Mouse (Mus musculus) embryonic fibroblast, embryonic 13.5 days (primary cell): Measurements from ENCODE around the gene Il2rb. TPM values are rescaled to one million over a fixed set of nuclear protein-coding genes. Genes with fewer than 3 reads are reported as not detected.

Experiments used
- H3K27ac ChIP-seq: 2 replicates; pipeline ENCODE4 v1.5.1; 2012; ENCODE audit warnings: low read length, control low read depth, inconsistent platforms; ENCODE audit not compliant: insufficient read depth
- H3K4me1 ChIP-seq: 2 replicates; pipeline ENCODE4 v1.6.1; 2011; ENCODE audit warnings: low read length; ENCODE audit not compliant: control insufficient read depth, insufficient read depth
- H3K4me3 ChIP-seq: 2 replicates; pipeline ENCODE4 v1.5.1; 2011; ENCODE audit warnings: mild to moderate bottlenecking, control low read depth, low read length; ENCODE audit not compliant: insufficient read depth
- CTCF ChIP-seq: IDR thresholded peaks from 2 replicates; pipeline ENCODE4 v1.5.1; 2011; ENCODE audit warnings: mild to moderate bottlenecking, control low read depth, low read length, moderate library complexity, borderline replicate concordance; ENCODE audit not compliant: insufficient read depth
- POLR2A ChIP-seq: IDR thresholded peaks from 2 replicates; pipeline ENCODE4 v1.6.1; 2011; ENCODE audit warnings: low read depth, mild to moderate bottlenecking, control low read depth, low read length, moderate library complexity
- polyA plus RNA-seq: library from polyadenylated mRNA; stranded (reverse); fragments of >200 nt; gene quantifications from 2 replicates; pipeline ENCODE4 v1.2.4, GENCODE M21; 2011; ENCODE audit warnings: low read depth; ENCODE audit not compliant: missing spikeins, insufficient read length

Il2rb gene
- polyA plus RNA-seq, 1 experiment, result not detected

DNA sequence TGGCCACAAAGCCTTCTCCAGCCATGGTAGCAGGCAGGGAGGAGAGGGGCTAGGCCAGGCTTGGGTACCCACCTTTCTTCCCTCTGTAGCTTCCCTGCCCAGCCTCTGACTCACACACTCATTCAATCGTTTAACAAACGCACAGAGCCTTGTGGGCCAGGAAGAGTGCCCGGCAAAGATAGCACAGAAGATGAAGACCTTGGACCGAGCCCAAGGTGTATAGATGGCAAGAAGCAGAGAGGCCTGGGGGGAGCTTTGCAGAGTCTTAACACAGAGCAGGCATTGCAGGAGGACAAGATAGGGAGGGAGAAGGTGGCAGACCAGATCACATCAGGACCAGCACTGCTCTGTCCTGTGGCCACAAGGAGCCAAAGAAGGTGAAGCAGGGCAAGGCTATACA is 39.9 kb downstream of the Il2rb start:
- H3K27ac ChIP-seq, result no peak overlapping the region
- TF ChIP-seq CTCF (no peak), POLR2A (no peak)
- H3K4me1 ChIP-seq, result peaks cover 3% of the 10 kb centered on the region; the same call in 1 of the 2 replicates
- H3K4me3 ChIP-seq, result no peak overlapping the region

DNA sequence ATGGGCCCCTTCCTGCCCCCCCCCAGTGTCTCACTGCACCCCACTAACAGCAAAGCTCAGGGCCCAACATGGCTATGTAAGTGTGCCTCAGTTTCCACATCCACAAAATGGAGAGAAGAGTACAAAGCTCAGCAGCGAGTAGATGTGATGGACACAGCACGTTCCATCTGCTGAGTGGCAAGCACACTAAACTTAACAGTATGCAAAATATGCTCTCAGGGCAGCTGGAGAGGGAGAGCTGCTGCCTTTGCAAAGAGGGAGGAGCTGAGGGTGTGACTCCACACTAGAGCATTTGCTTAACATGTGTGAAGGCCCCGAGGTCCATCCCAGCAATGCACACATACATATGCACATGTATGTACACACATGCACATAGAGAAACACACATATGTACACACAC is 42.1 kb downstream of the Il2rb start:
- no peak for TF ChIP-seq POLR2A
- H3K4me3 ChIP-seq, result no peak overlapping the region
- H3K27ac ChIP-seq, result no peak overlapping the region
- H3K4me1 ChIP-seq, result peaks cover 9% of the 10 kb centered on the region; the same call in 1 of the 2 replicates

DNA sequence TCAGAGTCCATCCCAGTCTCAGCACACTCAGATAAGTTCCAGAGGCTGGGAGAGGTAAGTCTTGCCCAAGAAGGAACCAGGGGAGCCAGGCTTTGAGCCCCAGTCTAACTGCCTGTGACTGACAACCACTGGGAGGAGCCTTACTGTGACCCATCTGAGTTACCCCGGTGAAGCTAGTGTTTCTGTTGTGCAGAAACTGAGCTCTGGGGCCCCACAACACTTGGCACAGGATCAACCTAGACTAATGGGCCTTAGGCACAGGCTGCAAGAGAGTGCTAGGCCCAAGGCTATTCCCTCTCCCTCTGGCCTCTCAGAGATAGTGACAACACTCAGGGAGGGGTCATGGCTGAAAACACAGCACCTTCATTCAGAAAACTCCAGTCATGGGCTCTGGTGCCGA is 43.9 kb downstream of the Il2rb start:
- H3K27ac ChIP-seq, result peak overlapping the region; percentile 88; the same call in 1 of the 2 replicates
- TF ChIP-seq POLR2A (no peak), CTCF (no peak)
- H3K4me3 ChIP-seq, result no peak overlapping the region

DNA sequence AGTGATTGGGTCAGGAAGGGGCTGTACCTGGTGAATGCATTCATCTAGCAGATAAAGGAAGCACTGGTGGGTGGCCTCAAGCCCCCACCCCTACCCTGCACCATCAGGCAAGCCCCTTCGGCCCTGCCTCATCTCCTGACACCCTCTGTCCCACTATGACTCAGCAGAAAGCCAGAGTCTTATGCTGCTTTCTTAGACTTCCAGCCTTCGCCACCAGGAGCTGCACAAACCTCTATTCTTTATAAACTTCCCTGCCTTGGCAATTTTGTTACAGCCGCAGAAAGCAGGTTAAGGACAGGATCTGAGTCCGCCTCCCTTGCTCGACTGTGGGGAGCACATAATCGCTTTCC is 44.7 kb downstream of the Il2rb start:
- no peak overlapping the region for H3K4me3 ChIP-seq
- peak overlapping the region; percentile 88 for H3K27ac ChIP-seq
- no peak for TF ChIP-seq POLR2A
- no peak for TF ChIP-seq CTCF
- peaks cover 9% of the 10 kb centered on the region; the same call in 1 of the 2 replicates for H3K4me1 ChIP-seq

More for the DNA sequence above, 43.9 kb downstream of the Il2rb start:
- peaks cover 9% of the 10 kb centered on the region; the same call in 1 of the 2 replicates for H3K4me1 ChIP-seq

DNA sequence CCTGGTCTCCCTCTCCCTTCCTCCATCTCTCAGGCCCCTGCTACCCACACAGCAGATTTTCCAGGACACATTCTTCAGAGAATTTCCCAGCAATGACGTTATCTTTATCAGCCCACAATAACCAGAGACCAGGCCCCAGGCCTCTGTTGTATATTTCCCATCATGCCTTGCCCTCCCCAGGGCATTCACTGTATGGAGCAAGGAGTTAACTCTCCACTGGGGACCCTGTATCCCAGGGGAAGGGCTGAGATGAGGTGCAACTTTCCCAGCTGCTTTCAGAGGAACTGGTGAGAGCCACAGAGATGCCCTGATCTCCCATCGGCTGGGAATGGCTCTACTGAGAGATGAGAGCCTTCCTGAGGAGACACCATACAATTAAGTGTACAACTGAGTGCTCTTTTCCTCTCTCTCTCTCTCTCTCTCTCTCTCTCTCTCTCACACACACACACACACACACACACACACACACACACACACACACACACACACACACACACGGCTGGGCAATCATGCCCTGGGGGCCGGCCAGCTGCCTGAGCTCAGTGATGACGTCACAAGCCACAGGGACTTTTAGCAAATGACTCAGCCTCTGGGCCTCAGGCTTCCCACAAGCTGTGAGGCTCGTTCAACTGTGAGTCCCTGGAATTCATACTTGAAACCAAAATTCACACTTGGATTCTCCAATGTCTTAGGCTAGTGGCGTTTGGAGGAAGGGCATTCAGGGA is 45.2 kb downstream of the Il2rb start:
- Histone ChIP-seq H3K4me3 (no peak overlapping the region), H3K4me1 (peaks cover 9% of the 10 kb centered on the region; the same call in 1 of the 2 replicates), H3K27ac (peak overlapping the region; percentile 91)
- TF ChIP-seq POLR2A, result 0 out of 2 replicates have a peak, but pooled peaks have one; percentile 14
- TF ChIP-seq CTCF, result no peak

- Histone ChIP-seq H3K27ac (peak overlapping the region; percentile 91), H3K4me1 (peaks cover 9% of the 10 kb centered on the region; the same call in 1 of the 2 replicates), H3K4me3 (no peak overlapping the region)
- TF ChIP-seq CTCF, result no peak
- no peak for TF ChIP-seq POLR2A
Measured at GRCm38 (mm10) chr15:78449131-78449530, 45.9 kb downstream of the Il2rb start.

DNA sequence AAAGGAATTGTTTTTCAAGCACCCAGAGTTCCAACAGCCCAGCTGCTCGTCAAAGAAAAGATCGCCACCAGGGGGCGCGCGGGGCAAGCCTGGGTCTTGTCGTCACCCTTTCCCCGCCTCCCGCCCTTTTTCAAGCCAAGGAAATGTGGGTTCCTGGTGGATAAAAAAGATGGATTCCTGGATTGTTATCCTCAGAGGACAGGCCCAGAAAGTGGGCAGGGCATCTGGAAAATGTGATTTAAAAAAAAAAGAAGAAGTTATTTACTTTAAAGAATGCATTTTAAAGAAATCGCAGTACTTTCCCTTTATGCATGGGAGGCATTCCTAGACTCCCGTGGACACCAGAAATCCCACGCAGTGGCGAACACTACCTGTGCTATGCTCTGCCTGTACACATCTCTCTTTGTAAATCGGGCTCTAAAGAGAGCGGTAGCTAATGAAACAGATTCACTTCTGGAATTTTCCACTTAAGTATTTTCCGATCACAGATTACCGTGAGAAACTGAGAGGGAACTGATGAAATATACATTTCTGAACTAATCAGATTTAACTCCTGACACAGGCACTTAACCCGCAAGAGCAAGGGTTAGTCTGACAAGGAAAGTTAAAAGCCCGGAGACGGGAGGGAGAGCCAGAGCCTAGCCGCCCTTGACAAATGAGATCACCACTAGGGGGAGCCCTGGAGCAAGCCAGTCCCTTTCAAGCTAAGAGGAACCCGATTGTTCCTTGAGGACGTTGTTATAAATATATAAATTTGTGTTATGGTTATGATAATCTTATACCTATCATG is 47.1 kb downstream of the Il2rb start:
- no peak; the same call in 1 of the 2 replicates for TF ChIP-seq POLR2A
- TF ChIP-seq CTCF, result peak; percentile 50; the same call in 1 of the 2 replicates
- H3K27ac ChIP-seq, result peak overlapping the region; percentile 90
- H3K4me3 ChIP-seq, result peak overlapping the region; percentile 1; the same call in 1 of the 2 replicates
- H3K4me1 ChIP-seq, result peaks cover 7% of the 10 kb centered on the region; the same call in 1 of the 2 replicates

DNA sequence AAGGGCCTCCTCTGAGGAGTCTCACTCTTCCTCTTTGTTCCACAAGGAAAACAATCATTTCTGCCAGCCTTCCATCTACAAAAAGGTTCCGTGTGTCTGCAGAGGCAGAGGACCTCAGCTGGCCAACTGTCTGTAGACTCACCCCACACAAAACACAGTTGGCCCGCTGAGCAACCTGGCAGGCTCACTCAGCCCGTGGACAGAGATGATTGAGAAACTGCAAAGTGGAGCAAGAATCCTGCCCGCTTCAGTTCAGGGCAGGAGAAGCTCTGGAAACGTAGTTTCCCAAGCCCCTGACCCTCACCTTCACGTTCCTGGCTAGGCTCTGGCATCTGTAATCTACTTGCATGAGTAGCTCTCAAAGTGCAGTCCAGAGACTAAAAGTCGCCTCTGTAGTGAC is 48.0 kb downstream of the Il2rb start:
- TF ChIP-seq CTCF (no peak), POLR2A (no peak)
- no peak overlapping the region for H3K27ac ChIP-seq

DNA sequence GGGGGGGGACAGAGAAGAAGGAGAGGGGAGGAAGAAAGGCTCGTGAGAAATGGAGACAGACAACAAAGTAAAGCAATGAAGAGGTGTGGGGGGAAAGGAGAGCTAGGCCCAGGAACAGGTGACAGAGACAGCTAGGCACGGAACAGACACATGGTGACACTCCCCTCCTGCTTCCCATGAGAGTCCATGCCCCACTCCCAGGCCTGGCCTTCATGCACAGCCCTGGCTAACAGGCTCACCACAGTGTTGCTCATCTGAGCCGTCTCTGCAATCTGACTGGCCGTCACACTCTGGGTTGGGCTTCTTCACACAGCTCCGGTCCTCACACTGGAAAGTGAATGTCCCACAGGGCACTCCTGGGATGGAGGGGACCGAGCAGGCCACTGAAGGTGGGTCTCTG is 51.2 kb downstream of the Il2rb start:
- Histone ChIP-seq H3K4me1 (no peaks in the 10 kb centered on the region), H3K27ac (no peak overlapping the region), H3K4me3 (no peak overlapping the region)
- no peak for TF ChIP-seq CTCF
- no peak for TF ChIP-seq POLR2A

More for the DNA sequence above, 48.0 kb downstream of the Il2rb start:
- Histone ChIP-seq H3K4me3 (no peak overlapping the region), H3K4me1 (peaks cover 7% of the 10 kb centered on the region; the same call in 1 of the 2 replicates)

DNA sequence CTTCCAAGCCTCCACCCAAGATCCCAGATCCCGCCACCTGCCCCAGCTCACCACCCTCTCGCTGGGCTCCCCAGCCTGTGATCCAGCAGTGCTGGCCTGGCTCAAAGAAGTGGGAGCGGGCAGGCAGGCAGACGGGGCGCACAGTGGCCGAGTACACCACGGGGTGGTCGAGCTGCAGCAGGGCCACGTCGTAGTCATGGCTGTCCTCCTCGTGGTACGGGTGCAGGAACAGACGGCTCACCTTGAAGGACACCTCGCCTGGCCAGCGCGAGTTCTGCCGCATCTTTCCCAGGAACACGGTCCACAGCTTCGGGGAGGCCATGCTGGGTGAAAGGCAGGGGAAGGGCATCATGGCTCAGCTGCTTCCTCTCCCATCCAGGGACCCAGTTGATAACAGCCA is 52.8 kb downstream of the Il2rb start:
- no peak overlapping the region for H3K4me3 ChIP-seq
- TF ChIP-seq POLR2A (no peak), CTCF (no peak)
- H3K4me1 ChIP-seq, result no peaks in the 10 kb centered on the region; the same call in 1 of the 2 replicates
- H3K27ac ChIP-seq, result no peak overlapping the region
